Mouse (Mus musculus): Measurements from ENCODE around the gene Zfp609. TPM values are rescaled to one million over a fixed set of nuclear protein-coding genes. Genes with fewer than 3 reads are reported as not detected.

Gene Zfp609
- polyA plus RNA-seq, 1 experiment from 2014 or later = 6.4 TPM

DNA sequence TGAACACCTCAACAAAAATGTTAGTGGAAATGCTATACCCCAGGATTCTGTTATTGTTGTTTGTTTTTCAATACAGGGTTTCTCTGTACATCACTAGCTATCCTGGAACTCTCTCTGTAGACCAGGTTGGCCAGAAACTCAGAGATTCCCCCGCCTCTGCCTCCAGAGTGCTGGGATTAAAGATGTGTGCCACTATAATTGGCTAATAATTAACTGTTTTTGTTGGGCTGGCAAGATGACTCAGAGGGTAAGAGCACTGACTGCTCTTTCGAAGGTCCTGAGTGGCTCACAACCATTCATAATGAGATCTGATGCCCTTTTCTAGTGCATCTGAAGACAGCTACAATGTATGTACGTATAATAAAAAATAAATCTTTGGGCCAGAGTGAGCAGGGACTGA is 92.4 kb downstream of the Zfp609 start:
- Histone ChIP-seq H3K4me1 (no peaks in the 10 kb centered on the region), H3K27ac (no peak overlapping the region), H3K4me2 (no peak overlapping the region), H3K4me3 (replicated peaks) (no peak overlapping the region), H3K9me3 (no peaks in the 10 kb centered on the region), H3K27me3 (replicated peaks) (no peaks in the 10 kb centered on the region), H3K9ac (no peak overlapping the region), H3K36me3 (no peaks in the 10 kb centered on the region; the same call in 1 of the 2 replicates)
- WGBS = 79% methylated on average over 3 of the region's 3 CpGs
- no peak for ATAC-seq (ENCODE audit: insufficient read depth, low FRiP score, low read depth)

DNA sequence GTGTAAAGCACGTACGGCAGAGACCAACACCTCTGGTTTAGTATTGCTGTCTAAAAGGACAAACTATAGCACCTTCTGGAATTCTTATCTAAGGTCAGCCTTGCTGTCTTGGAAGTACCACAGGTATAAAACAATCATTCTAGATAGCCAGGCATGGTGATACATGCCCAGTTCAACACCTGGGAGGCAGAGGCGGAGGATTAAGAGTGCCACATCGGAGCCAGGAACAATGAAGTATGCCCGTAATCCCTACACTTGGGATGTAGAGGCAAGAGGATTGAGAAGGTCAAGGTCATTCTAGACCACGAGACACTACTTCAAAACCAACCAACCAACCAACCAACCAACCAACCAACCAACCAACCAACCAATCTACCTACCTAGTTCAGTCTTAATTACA is 98.8 kb downstream of the Zfp609 start:
- H3K9me3 ChIP-seq = no peaks in the 10 kb centered on the region
- no peak overlapping the region for H3K4me2 ChIP-seq
- no peak for ATAC-seq (ENCODE audit: insufficient read depth, low FRiP score, low read depth)
- no peak overlapping the region for H3K9ac ChIP-seq
- 95% methylated on average over 6 of the region's 6 CpGs for whole genome bisulfite sequencing
- H3K4me1 ChIP-seq = 0 out of 2 replicates have a peak, but pooled peaks cover 5% of the 10 kb centered on the region
- H3K27ac ChIP-seq = no peak overlapping the region
- H3K27me3 ChIP-seq (replicated peaks) = no peaks in the 10 kb centered on the region
- H3K4me3 ChIP-seq (replicated peaks) = no peak overlapping the region
- H3K36me3 ChIP-seq = peaks cover 5% of the 10 kb centered on the region; the same call in 1 of the 2 replicates

DNA sequence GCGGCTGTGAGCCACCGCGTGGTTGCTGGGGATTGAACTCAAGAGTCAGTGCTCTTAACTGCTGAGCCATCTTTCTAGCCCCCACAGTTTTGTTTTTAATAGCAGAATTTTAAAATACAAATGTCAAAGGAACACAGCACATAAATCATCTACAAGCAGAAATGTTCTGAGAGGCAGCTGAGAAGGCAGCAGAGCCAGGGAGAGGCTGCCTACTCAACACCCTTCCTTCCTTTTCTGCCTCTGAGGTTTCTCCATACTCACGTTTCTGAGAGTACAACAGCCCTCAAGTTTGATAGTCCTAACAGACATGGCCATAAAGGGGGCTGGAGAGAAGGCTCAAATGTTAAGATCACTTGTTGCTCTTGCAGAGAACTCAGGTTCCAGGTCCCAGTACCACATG is 99.9 kb downstream of the Zfp609 start:
- no peak overlapping the region for H3K4me3 ChIP-seq (replicated peaks)
- H3K4me1 ChIP-seq = 0 out of 2 replicates have a peak, but pooled peaks cover 5% of the 10 kb centered on the region
- peaks cover 5% of the 10 kb centered on the region; the same call in 1 of the 2 replicates for H3K36me3 ChIP-seq
- ATAC-seq (ENCODE audit: insufficient read depth, low FRiP score, low read depth) = no peak
- WGBS = 83% methylated on average over 4 of the region's 4 CpGs
- no peak overlapping the region for H3K4me2 ChIP-seq
- H3K9ac ChIP-seq = no peak overlapping the region
- no peaks in the 10 kb centered on the region for H3K27me3 ChIP-seq (replicated peaks)
- no peak overlapping the region for H3K27ac ChIP-seq
- no peaks in the 10 kb centered on the region for H3K9me3 ChIP-seq

DNA sequence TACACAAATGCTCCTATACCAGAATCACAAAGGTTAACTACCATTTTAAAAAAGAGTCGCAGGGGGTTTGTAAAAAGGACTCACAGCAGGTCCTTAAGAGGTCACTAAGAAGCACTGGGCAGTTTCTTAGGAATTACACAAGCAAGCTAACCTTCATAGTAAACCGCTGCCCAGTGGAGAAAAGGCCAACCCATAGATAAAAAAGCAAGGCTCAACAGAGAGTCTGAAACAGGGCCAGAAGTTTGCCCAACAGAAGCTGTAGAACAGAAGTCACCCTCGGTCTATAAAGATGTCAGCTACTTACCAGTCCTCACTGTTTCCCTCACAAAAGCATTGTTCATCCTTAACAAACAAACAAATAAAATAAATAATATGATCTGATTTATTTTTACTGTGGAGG is 100.9 kb downstream of the Zfp609 start:
- 89% methylated on average over 3 of the region's 3 CpGs for WGBS
- H3K27ac ChIP-seq = no peak overlapping the region
- no peak overlapping the region for H3K4me2 ChIP-seq
- H3K9ac ChIP-seq = no peak overlapping the region
- 0 out of 2 replicates have a peak, but pooled peaks cover 8% of the 10 kb centered on the region for H3K4me1 ChIP-seq
- no peaks in the 10 kb centered on the region for H3K27me3 ChIP-seq (replicated peaks)
- no peaks in the 10 kb centered on the region for H3K9me3 ChIP-seq
- H3K36me3 ChIP-seq = peaks cover 5% of the 10 kb centered on the region; the same call in 1 of the 2 replicates
- H3K4me3 ChIP-seq (replicated peaks) = no peak overlapping the region
- ATAC-seq (ENCODE audit: insufficient read depth, low FRiP score, low read depth) = no peak

DNA sequence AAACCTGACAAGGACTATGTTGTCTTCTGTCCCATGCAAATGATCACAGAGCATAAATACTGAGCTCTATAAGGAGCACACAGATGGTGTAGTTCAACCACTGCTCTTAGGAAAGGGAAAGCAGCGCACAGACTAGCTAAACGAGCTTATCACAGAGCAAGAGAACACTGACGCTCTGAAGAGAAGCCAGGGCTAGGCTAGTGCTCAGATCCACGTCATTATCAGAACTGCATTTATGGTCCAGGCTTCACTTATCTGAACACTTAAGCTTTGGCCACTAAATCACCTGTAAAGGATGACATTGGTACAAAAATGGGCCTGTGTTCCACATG is 102.1 kb downstream of the Zfp609 start:
- Histone ChIP-seq H3K4me2 (no peak overlapping the region), H3K36me3 (0 out of 2 replicates have a peak, but pooled peaks cover 5% of the 10 kb centered on the region), H3K27me3 (replicated peaks) (no peaks in the 10 kb centered on the region), H3K9me3 (no peaks in the 10 kb centered on the region), H3K4me1 (peaks cover 12% of the 10 kb centered on the region; the same call in 1 of the 2 replicates), H3K4me3 (replicated peaks) (no peak overlapping the region), H3K9ac (no peak overlapping the region), H3K27ac (no peak overlapping the region)
- WGBS = 54% methylated on average over 4 of the region's 4 CpGs
- no peak for ATAC-seq (ENCODE audit: insufficient read depth, low FRiP score, low read depth)

DNA sequence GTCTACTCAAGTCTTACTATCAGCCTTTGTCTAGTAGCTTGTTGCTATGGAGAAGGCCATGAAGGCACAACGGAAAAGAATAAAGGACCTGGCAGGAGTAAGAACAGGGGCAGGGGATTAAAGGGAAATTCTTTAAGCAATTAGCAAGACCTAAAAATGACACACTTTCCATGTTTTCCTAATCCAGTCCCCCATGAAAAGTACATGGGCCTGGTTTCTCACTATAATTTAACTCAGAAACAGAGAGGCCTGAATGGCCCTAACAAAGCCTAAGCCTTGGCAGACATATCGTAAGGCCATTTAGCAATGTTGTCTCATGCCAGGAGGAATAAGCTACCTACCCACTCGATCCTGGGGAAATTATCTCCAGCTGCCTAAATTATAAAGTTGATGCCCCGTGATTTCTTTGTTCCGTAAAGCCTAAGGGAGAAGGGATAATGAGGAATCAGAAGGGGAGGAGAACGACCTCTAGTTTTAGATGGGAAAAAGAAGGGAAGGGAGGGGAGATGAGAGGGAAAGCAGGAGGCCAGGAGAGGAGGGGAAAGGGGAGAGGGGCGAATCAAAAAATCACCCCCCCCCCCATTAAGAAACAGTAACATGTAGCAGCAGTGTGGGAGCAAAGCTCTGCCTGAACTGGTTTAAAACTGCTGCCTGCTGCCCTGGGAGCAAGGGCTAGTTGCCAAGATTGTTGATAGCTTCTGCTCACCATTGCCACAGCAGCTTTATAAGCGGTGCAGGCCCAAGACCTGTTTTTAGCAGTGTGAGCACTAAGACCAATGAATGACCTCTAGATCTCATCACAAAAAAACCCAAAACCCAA is 102.7 kb downstream of the Zfp609 start:
- H3K9me3 ChIP-seq = no peaks in the 10 kb centered on the region
- H3K4me2 ChIP-seq = no peak overlapping the region
- no peak overlapping the region for H3K9ac ChIP-seq
- H3K4me3 ChIP-seq (replicated peaks) = no peak overlapping the region
- 0 out of 2 replicates have a peak, but pooled peaks cover 3% of the 10 kb centered on the region for H3K36me3 ChIP-seq
- H3K4me1 ChIP-seq = peaks cover 12% of the 10 kb centered on the region; the same call in 1 of the 2 replicates
- no peaks in the 10 kb centered on the region for H3K27me3 ChIP-seq (replicated peaks)
- no peak overlapping the region for H3K27ac ChIP-seq
- 74% methylated on average over 8 of the region's 8 CpGs for WGBS
- ATAC-seq (ENCODE audit: insufficient read depth, low FRiP score, low read depth) = no peak

DNA sequence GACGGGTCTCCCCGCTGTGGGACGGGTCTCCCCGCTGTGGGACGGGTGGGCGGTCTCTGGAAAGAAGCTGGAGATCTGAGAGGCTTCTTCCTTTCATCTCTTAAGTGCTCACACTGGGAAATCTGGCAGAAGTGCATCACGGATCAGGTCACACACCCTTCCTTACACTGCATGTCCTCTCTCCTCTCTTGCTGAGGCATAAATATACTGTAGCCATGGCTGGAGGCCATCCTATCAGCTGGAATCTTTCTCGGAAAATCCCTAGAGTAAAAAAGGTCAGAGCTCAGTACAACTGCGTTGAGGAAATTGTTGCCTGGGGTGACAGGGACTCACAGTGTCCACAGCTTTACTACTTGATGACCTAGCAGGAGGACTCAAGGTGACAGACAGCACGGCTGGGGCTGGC is 106.2 kb downstream of the Zfp609 start:
- H3K4me2 ChIP-seq = no peak overlapping the region

DNA sequence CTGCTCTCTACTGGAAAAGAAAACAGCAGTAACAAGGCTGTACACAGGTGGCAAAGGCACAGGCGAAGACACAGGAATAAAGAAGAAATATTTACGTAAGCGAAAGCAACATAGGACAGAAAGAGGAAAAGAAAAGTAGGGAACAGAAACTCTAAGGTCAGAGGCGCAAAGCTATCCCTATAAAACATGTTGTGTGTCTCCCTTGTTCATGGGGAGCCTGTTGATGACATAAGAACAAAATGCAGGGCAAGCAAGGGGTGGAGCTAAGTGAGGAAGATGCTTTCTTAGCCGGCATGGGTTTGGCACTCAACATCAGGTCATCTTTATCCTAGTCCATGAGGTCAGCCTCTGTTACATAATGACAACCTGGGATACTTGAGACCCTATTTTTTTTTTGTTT is 109.2 kb downstream of the Zfp609 start:
- Histone ChIP-seq H3K4me3 (replicated peaks) (no peak overlapping the region), H3K9ac (no peak overlapping the region), H3K36me3 (no peaks in the 10 kb centered on the region), H3K4me1 (peaks cover 7% of the 10 kb centered on the region; the same call in 1 of the 2 replicates), H3K9me3 (no peaks in the 10 kb centered on the region), H3K27me3 (replicated peaks) (no peaks in the 10 kb centered on the region), H3K27ac (no peak overlapping the region), H3K4me2 (no peak overlapping the region)
- ATAC-seq (ENCODE audit: insufficient read depth, low FRiP score, low read depth) = no peak
- 90% methylated on average over 5 of the region's 5 CpGs for WGBS

More for the DNA sequence above, 106.2 kb downstream of the Zfp609 start:
- no peak overlapping the region for H3K4me3 ChIP-seq (replicated peaks)
- WGBS = 46% methylated on average over 10 of the region's 10 CpGs
- no peaks in the 10 kb centered on the region for H3K36me3 ChIP-seq
- no peak for ATAC-seq (ENCODE audit: insufficient read depth, low FRiP score, low read depth)
- no peaks in the 10 kb centered on the region for H3K27me3 ChIP-seq (replicated peaks)
- peaks cover 12% of the 10 kb centered on the region; the same call in 1 of the 2 replicates for H3K4me1 ChIP-seq
- no peaks in the 10 kb centered on the region for H3K9me3 ChIP-seq
- no peak overlapping the region for H3K27ac ChIP-seq
- no peak overlapping the region for H3K9ac ChIP-seq

DNA sequence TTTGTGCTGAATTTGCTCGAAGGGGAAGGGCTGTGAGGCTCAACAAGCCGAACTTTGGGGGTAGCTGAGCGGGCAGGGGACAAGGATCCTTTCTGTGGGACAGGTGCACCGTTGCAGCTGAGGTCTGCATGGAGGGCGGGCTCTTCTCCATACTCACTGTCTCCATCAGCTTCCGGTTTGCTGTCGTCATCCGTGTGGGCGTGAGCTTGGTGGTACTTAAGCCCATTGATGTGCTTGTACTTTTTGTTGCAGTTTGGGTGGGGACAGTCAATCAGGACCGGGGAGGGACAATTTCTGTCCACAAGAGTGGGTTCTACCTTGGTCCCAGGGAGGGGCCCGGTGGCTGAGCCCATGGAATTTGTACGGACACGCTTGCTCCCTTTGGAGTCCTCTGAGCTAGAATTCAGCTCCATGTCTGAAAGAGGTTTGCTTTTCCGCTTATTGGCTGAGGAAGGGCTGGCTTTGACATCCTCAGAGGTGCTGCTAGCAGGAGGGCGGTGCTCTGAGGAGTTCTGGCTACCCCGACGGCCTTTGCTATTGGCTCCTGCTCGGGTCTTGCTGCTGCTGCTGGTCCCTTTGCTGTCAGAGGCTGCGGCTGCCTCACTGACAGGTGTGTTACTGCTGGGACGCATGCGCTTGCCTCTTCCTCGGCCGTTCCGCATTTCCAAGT is 123.3 kb downstream of the Zfp609 start:
- Histone ChIP-seq H3K27me3 (replicated peaks) (no peaks in the 10 kb centered on the region), H3K4me1 (no peaks in the 10 kb centered on the region), H3K9me3 (no peaks in the 10 kb centered on the region), H3K9ac (no peak overlapping the region), H3K36me3 (peaks cover 37% of the 10 kb centered on the region), H3K27ac (no peak overlapping the region), H3K4me2 (no peak overlapping the region), H3K4me3 (replicated peaks) (no peak overlapping the region)
- WGBS = 89% methylated on average over 24 of the region's 24 CpGs
- ATAC-seq (ENCODE audit: insufficient read depth, low FRiP score, low read depth) = no peak

DNA sequence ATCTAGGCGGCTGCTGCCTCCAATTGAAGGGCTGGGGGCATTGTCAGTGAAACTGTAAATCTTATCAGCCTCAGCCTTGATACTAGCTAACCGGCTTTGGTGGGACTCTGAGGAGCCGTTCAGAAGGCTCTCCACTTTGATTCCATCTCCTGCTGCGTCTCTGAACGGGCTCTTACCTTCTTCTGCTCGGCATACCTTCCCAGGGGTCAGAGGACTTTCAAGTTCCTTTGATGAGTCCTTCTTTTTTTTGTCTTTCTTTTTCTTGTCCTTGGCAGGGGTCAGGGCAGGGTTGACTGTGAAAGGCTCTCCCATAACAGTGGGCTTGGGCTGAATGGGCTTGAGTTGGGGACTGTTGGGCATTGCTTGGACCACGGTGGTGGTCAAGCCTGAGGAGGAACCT is 124.1 kb downstream of the Zfp609 start:
- no peak for ATAC-seq (ENCODE audit: insufficient read depth, low FRiP score, low read depth)

DNA sequence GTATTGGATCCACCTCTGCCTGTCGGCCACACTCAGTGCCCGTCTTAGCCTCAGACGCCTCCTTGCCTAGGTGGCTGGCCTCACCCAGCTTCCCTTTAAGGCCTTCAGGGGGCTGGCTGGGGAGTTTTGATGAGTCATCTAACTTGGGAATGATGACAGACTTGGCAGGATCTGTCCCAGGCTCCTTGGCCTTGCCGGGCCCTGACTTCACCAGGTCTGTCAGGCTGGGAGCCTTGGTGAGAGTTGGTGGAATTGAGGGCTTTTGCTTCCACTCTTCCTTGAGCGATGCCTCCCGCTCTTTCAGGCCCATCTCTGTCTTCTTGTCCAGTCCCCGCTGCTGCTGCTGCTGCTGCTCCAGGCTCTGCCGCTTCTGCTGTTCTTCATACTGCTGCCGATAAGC is 125.1 kb downstream of the Zfp609 start:
- no peak overlapping the region for H3K27ac ChIP-seq
- no peaks in the 10 kb centered on the region for H3K9me3 ChIP-seq
- H3K4me1 ChIP-seq = no peaks in the 10 kb centered on the region
- H3K4me2 ChIP-seq = no peak overlapping the region
- no peak for ATAC-seq (ENCODE audit: insufficient read depth, low FRiP score, low read depth)
- no peaks in the 10 kb centered on the region for H3K27me3 ChIP-seq (replicated peaks)
- no peak overlapping the region for H3K9ac ChIP-seq
- H3K4me3 ChIP-seq (replicated peaks) = no peak overlapping the region
- 91% methylated on average over 9 of the region's 9 CpGs for WGBS
- peaks cover 43% of the 10 kb centered on the region for H3K36me3 ChIP-seq

More for the DNA sequence above, 124.1 kb downstream of the Zfp609 start:
- Histone ChIP-seq H3K36me3 (peaks cover 40% of the 10 kb centered on the region), H3K9me3 (no peaks in the 10 kb centered on the region), H3K27ac (no peak overlapping the region), H3K27me3 (replicated peaks) (no peaks in the 10 kb centered on the region), H3K4me2 (no peak overlapping the region), H3K4me1 (no peaks in the 10 kb centered on the region), H3K4me3 (replicated peaks) (no peak overlapping the region), H3K9ac (no peak overlapping the region)
- 86% methylated on average over 7 of the region's 7 CpGs for WGBS

DNA sequence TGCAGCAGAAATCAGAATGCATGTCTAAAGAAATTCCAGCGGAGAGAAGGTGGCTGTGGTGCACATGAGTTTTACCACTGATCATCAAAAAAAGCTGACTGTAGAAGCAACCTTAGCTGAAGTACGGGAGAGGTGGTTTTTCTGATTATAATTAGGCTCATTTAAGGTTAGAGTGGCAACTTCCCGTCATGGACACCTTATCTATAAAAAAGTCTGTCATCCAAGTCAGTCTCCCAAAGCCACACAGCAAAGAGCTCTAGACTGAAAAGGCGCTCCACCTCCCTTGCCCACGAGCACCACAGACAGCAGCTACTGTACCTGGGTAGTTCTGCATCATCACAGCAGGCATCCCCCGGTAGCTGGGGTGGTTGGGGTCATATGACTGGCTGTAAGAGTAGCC is 126.9 kb downstream of the Zfp609 start:
- WGBS = 81% methylated on average over 6 of the region's 6 CpGs
- Histone ChIP-seq H3K36me3 (peaks cover 47% of the 10 kb centered on the region), H3K27me3 (replicated peaks) (no peaks in the 10 kb centered on the region), H3K4me2 (no peak overlapping the region), H3K4me3 (replicated peaks) (no peak overlapping the region), H3K9me3 (no peaks in the 10 kb centered on the region), H3K9ac (no peak overlapping the region), H3K27ac (no peak overlapping the region), H3K4me1 (no peaks in the 10 kb centered on the region)
- ATAC-seq (ENCODE audit: insufficient read depth, low FRiP score, low read depth) = no peak
